Mouse (Mus musculus) embryonic facial prominence, embryonic 15.5 days (tissue): ENCODE results near the gene Pxdc1. TPM values are rescaled to one million over a fixed set of nuclear protein-coding genes. Genes with fewer than 3 reads are reported as not detected.

Experiments used
- ATAC-seq: fragments of 200-750 bp; cut with Nextera tagmentation; 2 replicates; pipeline ENCODE4 v1.8.0; 2017; ENCODE audit warnings: low read depth, moderate TSS enrichment; ENCODE audit not compliant: insufficient number of reproducible peaks, low FRiP score, low TSS enrichment
- H3K27ac ChIP-seq: fragments of 300-500 bp; sonication (generic); replicated peaks from 2 replicates; pipeline ENCODE4 v1.5.1; 2015; ENCODE audit warnings: mild to moderate bottlenecking, inconsistent platforms
- H3K27me3 ChIP-seq: fragments of 300-500 bp; sonication (generic); 2 replicates; pipeline ENCODE4 v1.6.1; 2015; ENCODE audit warnings: inconsistent platforms
- H3K36me3 ChIP-seq: fragments of 300-500 bp; sonication (generic); 2 replicates; pipeline ENCODE4 v1.6.1; 2015; ENCODE audit warnings: mild to moderate bottlenecking, inconsistent platforms
- H3K4me1 ChIP-seq: fragments of 300-500 bp; sonication (generic); 2 replicates; pipeline ENCODE4 v1.6.1; 2015; ENCODE audit warnings: inconsistent platforms
- H3K4me2 ChIP-seq: fragments of 300-500 bp; sonication (generic); replicated peaks from 2 replicates; pipeline ENCODE4 v1.6.1; 2015; ENCODE audit warnings: mild to moderate bottlenecking, inconsistent platforms
- H3K4me3 ChIP-seq: fragments of 300-500 bp; sonication (generic); replicated peaks from 2 replicates; pipeline ENCODE4 v1.5.1; 2015; ENCODE audit warnings: mild to moderate bottlenecking, inconsistent platforms
- H3K9ac ChIP-seq: fragments of 300-500 bp; sonication (generic); 2 replicates; pipeline ENCODE4 v1.6.1; 2015; ENCODE audit warnings: inconsistent platforms
- H3K9me3 ChIP-seq: fragments of 300-500 bp; sonication (generic); replicated peaks from 2 replicates; pipeline ENCODE4 v1.6.1; 2016; ENCODE audit warnings: inconsistent platforms
- WGBS: fragments of 180-500 bp; shearing (Covaris S2); methylation state at CpG from one replicate; pipeline ENCODE4 v1.1.7; 2015; 5-methylcytosine and 5-hydroxymethylcytosine counted together
- polyA plus RNA-seq: library from polyadenylated mRNA; unstranded; fragments of >200 nt; fragmentation: Nextera tagmentation; extraction: Ambion mirVana; gene quantifications from 2 replicates; pipeline ENCODE4 v1.2.1, GENCODE M21; 2015

The Pxdc1 gene
- 29.2 and 34.7 TPM in 2 replicates for polyA plus RNA-seq

- Histone ChIP-seq H3K4me2 (peak within 1 kb of the TSS; percentile 89), H3K9ac (peak within 1 kb of the TSS; percentile 69), H3K4me1 (peaks cover 40% of the 10 kb centered on the region), H3K9me3 (no peaks in the 10 kb centered on the region), H3K27me3 (no peaks in the 10 kb centered on the region), H3K27ac (peak within 1 kb of the TSS; percentile 87), H3K4me3 (peak within 1 kb of the TSS; percentile 73), H3K36me3 (no peaks in the 10 kb centered on the region)
- 5% methylated on average over 9 of the region's 9 CpGs for WGBS
- ATAC-seq = no peak
Measured at GRCm38 (mm10) chr13:34653391-34653790, at the start of gene Pxdc1. Gene Pxdc1 (minus strand): TSS chr13:34653486.

GRCm38 (mm10) chr13:34700630-34701029, 47.3 kb upstream of the Pxdc1 start:
- WGBS = 84% methylated on average over 1 of the region's 1 CpGs

GRCm38 (mm10) chr13:34700091-34700490, 46.8 kb upstream of the Pxdc1 start:
- WGBS = 26% methylated on average over 2 of the region's 2 CpGs

More at GRCm38 (mm10) chr13:34700630-34701029, 47.3 kb upstream of the Pxdc1 start:
- H3K9me3 ChIP-seq = no peaks in the 10 kb centered on the region
- H3K9ac ChIP-seq = no peak overlapping the region
- H3K27ac ChIP-seq = no peak overlapping the region
- no peaks in the 10 kb centered on the region for H3K27me3 ChIP-seq
- no peaks in the 10 kb centered on the region for H3K36me3 ChIP-seq
- H3K4me3 ChIP-seq = no peak overlapping the region
- no peak overlapping the region for H3K4me2 ChIP-seq
- H3K4me1 ChIP-seq = no peaks in the 10 kb centered on the region
- ATAC-seq = no peak

GRCm38 (mm10) chr13:34696734-34697332, 43.5 kb upstream of the Pxdc1 start:
- no peaks in the 10 kb centered on the region for H3K27me3 ChIP-seq
- no peak overlapping the region for H3K4me3 ChIP-seq
- H3K9ac ChIP-seq = no peak overlapping the region
- no peaks in the 10 kb centered on the region for H3K36me3 ChIP-seq
- 72% methylated on average over 7 of the region's 7 CpGs for WGBS
- peaks cover 3% of the 10 kb centered on the region; the same call in 1 of the 2 replicates for H3K4me1 ChIP-seq
- no peak for ATAC-seq
- H3K9me3 ChIP-seq = no peaks in the 10 kb centered on the region
- no peak overlapping the region for H3K27ac ChIP-seq
- H3K4me2 ChIP-seq = no peak overlapping the region

More at GRCm38 (mm10) chr13:34700091-34700490, 46.8 kb upstream of the Pxdc1 start:
- Histone ChIP-seq H3K27me3 (no peaks in the 10 kb centered on the region), H3K36me3 (no peaks in the 10 kb centered on the region), H3K4me1 (no peaks in the 10 kb centered on the region), H3K27ac (no peak overlapping the region), H3K9ac (no peak overlapping the region), H3K9me3 (no peaks in the 10 kb centered on the region), H3K4me3 (no peak overlapping the region), H3K4me2 (no peak overlapping the region)
- no peak for ATAC-seq

GRCm38 (mm10) chr13:34693111-34693510, 39.8 kb upstream of the Pxdc1 start:
- Histone ChIP-seq H3K4me1 (peaks cover 3% of the 10 kb centered on the region; the same call in 1 of the 2 replicates), H3K9me3 (no peaks in the 10 kb centered on the region), H3K4me3 (no peak overlapping the region), H3K27me3 (no peaks in the 10 kb centered on the region), H3K36me3 (no peaks in the 10 kb centered on the region), H3K27ac (no peak overlapping the region), H3K4me2 (no peak overlapping the region), H3K9ac (no peak overlapping the region)
- WGBS = 68% methylated on average over 6 of the region's 6 CpGs
- ATAC-seq = no peak

- H3K27ac ChIP-seq = no peak overlapping the region
- 79% methylated on average over 1 of the region's 1 CpGs for WGBS
- no peak for ATAC-seq
Measured at GRCm38 (mm10) chr13:34691049-34691448, 37.8 kb upstream of the Pxdc1 start.

GRCm38 (mm10) chr13:34685008-34685765, 31.9 kb upstream of the Pxdc1 start:
- no peak for ATAC-seq
- H3K4me2 ChIP-seq = no peak overlapping the region
- no peak overlapping the region for H3K27ac ChIP-seq
- H3K4me1 ChIP-seq = peaks cover 20% of the 10 kb centered on the region; the same call in 1 of the 2 replicates
- H3K27me3 ChIP-seq = no peaks in the 10 kb centered on the region
- no peak overlapping the region for H3K9ac ChIP-seq
- no peaks in the 10 kb centered on the region for H3K36me3 ChIP-seq
- H3K9me3 ChIP-seq = no peaks in the 10 kb centered on the region
- WGBS = 60% methylated on average over 7 of the region's 7 CpGs
- no peak overlapping the region for H3K4me3 ChIP-seq

More at GRCm38 (mm10) chr13:34691049-34691448, 37.8 kb upstream of the Pxdc1 start:
- H3K4me3 ChIP-seq = no peak overlapping the region
- no peaks in the 10 kb centered on the region for H3K27me3 ChIP-seq
- H3K36me3 ChIP-seq = no peaks in the 10 kb centered on the region
- H3K4me1 ChIP-seq = peaks cover 10% of the 10 kb centered on the region; the same call in 1 of the 2 replicates
- H3K4me2 ChIP-seq = no peak overlapping the region
- H3K9me3 ChIP-seq = no peaks in the 10 kb centered on the region
- H3K9ac ChIP-seq = no peak overlapping the region

- 87% methylated on average over 18 of the region's 18 CpGs for WGBS
- H3K4me1 ChIP-seq = peaks cover 20% of the 10 kb centered on the region; the same call in 1 of the 2 replicates
- no peaks in the 10 kb centered on the region for H3K9me3 ChIP-seq
- H3K27me3 ChIP-seq = no peaks in the 10 kb centered on the region
- no peaks in the 10 kb centered on the region for H3K36me3 ChIP-seq
- ATAC-seq = no peak
- no peak overlapping the region for H3K9ac ChIP-seq
- no peak overlapping the region for H3K4me2 ChIP-seq
- no peak overlapping the region for H3K4me3 ChIP-seq
- H3K27ac ChIP-seq = no peak overlapping the region
Measured at GRCm38 (mm10) chr13:34683762-34684488, 30.6 kb upstream of the Pxdc1 start.

- no peak overlapping the region for H3K4me3 ChIP-seq
- H3K9me3 ChIP-seq = no peaks in the 10 kb centered on the region
- no peak overlapping the region for H3K9ac ChIP-seq
- WGBS = 77% methylated on average over 9 of the region's 9 CpGs
- H3K27ac ChIP-seq = no peak overlapping the region
- no peaks in the 10 kb centered on the region for H3K27me3 ChIP-seq
- H3K4me2 ChIP-seq = no peak overlapping the region
- H3K4me1 ChIP-seq = peaks cover 20% of the 10 kb centered on the region; the same call in 1 of the 2 replicates
- no peaks in the 10 kb centered on the region for H3K36me3 ChIP-seq
- ATAC-seq = no peak
Measured at GRCm38 (mm10) chr13:34683270-34683669, 30.0 kb upstream of the Pxdc1 start.

- Histone ChIP-seq H3K9ac (no peak overlapping the region), H3K4me1 (peaks cover 23% of the 10 kb centered on the region), H3K27me3 (no peaks in the 10 kb centered on the region), H3K9me3 (no peaks in the 10 kb centered on the region), H3K36me3 (no peaks in the 10 kb centered on the region), H3K4me3 (no peak overlapping the region), H3K27ac (peak overlapping the region; percentile 88), H3K4me2 (peak overlapping the region; percentile 27)
- 29% methylated on average over 5 of the region's 5 CpGs for WGBS
- 0 out of 2 replicates have a peak, but pooled peaks have one; percentile 12 for ATAC-seq
Measured at GRCm38 (mm10) chr13:34676507-34676906, 23.2 kb upstream of the Pxdc1 start.

GRCm38 (mm10) chr13:34675847-34676383, 22.6 kb upstream of the Pxdc1 start:
- H3K27me3 ChIP-seq = no peaks in the 10 kb centered on the region
- H3K4me3 ChIP-seq = no peak overlapping the region
- no peaks in the 10 kb centered on the region for H3K36me3 ChIP-seq
- peak; percentile 82 for ATAC-seq
- no peak overlapping the region for H3K9ac ChIP-seq
- H3K27ac ChIP-seq = peak overlapping the region; percentile 88
- 17% methylated on average over 7 of the region's 7 CpGs for WGBS
- peaks cover 23% of the 10 kb centered on the region for H3K4me1 ChIP-seq
- H3K9me3 ChIP-seq = no peaks in the 10 kb centered on the region
- peak overlapping the region; percentile 27 for H3K4me2 ChIP-seq
